Mouse (Mus musculus): Measurements from ENCODE around the gene Palld.

The Palld gene

GRCm38 (mm10) chr8:61487597-61488156 is 414.8 kb downstream of the Palld start, which contains the start of gene Cbr4:
Gene Cbr4 (plus strand): TSS chr8:61487734.
- peak; percentile 75 for DNase-seq

DNA sequence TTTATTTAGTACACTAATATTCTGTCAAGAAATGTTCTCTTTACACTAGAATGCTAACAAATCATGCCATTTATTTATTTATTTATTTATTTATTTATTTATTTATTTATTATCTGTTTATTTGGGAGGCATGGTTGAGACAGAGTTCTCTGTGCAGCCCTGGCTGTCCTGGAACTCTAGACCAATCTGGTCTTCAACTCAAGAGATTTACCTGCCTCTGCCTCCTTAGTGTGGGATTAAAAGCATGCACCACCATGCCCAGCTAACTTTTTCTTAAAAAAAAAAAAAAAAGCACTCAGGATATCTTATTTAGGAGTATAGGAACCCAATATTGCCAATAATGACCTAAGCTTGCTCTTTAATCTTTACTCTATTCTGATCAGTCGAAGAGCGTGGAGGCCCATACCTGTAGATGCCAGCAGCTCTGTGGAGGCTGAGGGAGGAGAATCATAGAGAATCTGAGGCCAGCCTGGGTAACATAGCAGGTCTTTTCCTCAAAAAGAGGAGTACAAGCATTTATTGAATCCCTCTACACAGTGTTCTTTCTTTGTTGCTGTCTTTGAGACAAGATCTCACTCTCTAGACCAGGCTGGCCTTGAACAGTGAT is 415.5 kb downstream of the Palld start:
- no peak for DNase-seq

- DNase-seq = no peak
These were observed 422.1 kb downstream of the Palld start for GRCm38 (mm10) chr8:61480260-61480967.

DNA sequence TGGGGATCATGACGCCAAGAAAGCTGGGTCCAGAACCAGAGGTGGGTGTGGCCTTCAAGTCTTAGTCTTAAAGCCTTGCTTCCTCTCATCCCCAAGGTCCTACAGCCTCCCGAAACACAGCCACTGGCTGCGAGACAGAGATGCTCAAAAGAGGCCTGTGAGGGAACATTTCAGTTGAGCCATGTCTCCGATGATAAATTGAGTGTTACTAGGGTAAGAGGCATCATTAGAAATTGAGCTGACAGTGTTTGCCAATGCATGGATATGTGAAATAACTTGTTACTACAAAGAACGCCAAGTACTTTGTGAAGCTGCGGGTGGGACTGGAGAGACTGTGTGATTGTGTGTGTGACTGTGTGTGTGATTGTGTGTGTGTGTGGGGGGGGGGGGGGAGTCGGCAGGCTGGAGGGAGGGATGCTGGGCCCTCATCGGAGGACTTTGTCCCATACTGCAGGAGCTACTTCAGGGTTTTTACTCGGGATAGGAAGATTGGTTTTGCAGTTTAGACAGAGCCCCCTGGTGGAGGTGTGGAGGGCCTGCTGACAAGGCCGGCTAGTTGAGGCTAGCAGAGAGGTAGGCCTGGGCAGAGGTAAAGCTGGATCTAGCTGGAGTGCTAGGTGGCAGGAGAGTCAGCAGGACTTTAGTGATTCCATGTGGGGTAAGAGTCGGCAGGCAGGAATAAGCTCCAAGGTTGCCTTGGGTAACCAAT is 422.8 kb downstream of the Palld start:
- peak; percentile 16 for DNase-seq

DNA sequence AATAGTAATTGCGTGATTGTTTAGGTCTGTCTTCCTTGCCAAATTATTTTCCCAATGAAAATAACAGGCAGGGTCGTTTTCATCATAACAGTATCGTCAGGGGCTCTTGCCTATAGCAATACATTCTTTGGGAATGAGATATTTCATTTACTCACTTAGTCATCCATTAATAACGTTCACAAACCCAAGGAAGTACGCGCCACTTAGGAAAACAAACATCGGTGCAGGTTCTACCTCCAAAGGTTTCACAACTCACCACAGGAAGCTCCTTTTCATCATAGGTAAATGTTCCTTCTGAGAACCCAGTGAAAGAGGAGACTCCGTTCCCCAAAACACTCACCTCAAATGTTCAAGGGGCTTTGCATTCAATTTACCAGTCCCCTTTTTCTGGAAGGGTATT is 423.7 kb downstream of the Palld start:
- no peak for DNase-seq

DNA sequence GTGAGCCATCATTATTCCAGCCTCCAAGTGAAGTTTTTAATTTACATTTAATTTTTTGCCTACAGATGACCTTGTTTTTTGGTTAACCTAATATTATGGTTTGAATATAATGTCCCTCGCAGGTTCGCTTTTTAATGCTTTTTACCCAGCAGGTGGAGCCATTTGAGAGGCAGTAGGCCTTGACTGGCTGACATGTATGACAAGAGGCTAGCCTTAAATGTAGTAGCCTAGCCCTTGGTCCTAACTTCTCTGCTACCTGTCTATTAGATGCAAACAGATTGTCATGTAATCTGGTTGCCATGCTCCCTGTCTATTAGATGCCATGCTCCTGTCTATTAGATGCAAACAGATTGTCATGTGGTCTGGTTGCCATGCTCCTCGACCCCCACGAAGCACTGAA is 424.3 kb downstream of the Palld start:
- DNase-seq = no peak

DNA sequence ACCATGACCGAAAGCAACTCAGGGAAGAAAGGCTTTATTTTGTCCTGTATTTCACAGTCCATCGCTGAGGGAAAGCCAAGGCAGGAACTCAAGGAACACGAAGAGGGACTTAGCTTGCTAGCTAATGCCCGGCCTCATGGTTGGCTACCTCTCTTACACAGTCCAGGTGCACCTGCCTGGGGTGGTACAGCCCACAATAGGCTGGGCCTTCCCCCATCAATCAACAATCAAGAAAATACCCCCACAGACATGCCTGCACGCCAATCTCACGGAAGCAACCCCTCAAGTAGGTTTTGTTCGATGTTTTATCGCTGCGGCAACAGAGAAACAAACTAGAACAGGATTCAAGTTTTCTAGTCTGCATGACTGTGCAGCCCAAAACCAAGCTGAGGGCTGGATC is 426.3 kb downstream of the Palld start:
- no peak for DNase-seq

DNA sequence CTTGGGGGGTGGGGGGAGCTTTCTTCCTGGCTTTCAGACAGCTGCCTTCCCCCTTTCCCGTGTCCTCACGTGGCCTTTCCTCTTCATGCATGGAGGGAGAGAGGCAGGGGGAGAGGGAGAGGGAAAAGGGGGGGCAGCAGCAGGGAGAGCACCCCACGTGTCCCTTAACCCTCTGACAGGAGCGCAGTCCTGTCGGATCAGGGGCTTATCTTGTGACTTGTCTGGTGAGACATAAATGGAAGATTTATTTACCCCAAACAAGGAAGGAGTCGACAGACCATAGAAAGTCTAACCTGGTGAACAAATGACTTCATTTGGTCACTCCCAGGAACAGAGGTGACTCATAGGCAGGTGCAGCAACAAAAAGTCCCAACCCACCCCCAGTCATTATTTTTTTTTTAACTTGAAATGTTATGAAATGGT is 427.2 kb downstream of the Palld start:
- no peak for DNase-seq

DNA sequence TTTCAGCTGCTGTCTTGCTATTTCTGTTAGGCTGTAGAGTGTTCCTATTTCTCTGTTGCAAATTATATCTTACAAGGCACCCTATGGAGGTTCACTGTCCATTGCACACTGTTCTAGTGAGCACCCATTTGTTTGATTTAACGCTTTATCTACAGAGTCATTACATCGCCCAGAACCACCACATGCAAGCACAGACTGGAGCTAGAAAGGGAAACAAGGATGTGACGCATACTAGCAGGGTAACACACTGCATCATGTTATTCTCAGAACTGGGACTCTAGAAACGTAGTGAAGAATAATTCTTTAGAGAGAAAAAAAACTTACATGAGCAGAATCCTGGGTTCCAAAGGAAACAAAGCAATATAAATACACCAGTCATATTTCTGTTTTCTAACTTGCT is 432.3 kb downstream of the Palld start:
- DNase-seq = no peak

- no peak for DNase-seq
These were observed 435.0 kb downstream of the Palld start for GRCm38 (mm10) chr8:61467553-61467815.

DNA sequence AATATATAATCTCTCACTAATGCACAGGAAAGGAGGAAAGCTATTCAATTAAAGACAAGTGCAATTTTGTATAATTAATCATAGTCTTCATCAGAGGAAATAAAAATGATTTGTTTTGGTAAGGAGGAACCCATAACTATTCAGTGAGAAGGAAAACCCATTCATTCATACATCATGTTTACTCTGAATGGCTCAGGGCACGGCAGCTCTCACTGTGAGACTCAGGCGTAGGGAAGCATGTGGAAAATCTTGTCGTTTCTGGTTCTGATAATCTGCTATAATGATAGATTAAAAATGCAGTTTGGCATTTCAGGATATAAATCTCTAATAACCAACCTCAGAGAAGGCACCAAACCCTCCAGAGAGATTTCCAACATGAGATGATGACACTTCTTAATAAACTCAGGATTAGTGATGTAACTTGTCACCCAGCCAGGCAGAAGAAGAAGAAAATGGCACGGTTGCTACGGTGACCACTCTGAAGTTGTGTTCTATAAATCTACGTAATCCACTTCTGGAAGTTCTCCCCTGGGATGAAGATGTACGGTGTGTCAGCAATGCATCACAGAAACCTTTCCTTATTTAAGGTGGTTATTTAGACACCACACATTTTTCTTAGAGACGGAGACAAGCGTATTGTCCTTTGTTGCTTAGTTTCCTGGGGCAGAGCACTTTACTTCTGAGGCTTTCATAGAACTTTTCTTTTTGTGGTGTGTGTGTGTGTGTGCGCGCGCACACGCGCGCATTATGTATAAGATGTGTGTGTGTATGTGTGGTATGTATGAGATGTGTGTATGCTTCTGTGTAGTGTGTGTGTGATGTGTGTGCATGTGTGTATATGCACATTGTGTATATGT is 435.6 kb downstream of the Palld start:
- no peak for DNase-seq

DNA sequence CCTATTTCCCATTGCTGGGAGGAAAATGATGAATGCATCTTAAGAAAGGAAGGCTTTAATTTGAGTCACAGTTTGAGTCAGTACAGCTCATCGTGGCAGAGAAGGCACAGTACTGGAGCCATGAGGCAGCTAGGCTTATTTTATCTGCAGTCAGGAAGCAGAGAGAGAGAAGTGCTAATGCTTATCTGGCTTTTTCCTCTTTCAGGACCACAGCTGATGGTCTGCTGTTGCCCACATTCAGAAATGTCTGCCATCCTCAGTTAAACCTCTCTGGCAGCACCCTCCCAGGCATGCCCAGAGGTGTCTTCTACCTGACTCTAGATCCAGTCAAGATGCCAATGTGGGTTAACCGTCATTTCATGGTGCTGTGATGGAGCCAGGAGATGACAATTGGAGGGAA is 438.1 kb downstream of the Palld start:
- DNase-seq = no peak

GRCm38 (mm10) chr8:61462221-61462620 is 440.3 kb downstream of the Palld start:
- DNase-seq = no peak

Data from cerebellum, adult 11 months (tissue).